Mouse (Mus musculus) spleen, adult 2 months (tissue): Measurements from ENCODE around the gene Adora3.

Experiments
- CTCF ChIP-seq: fragments of 200-500 bp; IDR thresholded peaks from 2 replicates; pipeline ENCODE4 v1.5.1; 2011; ENCODE audit warnings: mild to moderate bottlenecking, inconsistent platforms; ENCODE audit not compliant: insufficient read depth, insufficient read length, insufficient replicate concordance; ENCODE audit errors: extremely low read depth
- POLR2A ChIP-seq: fragments of 200-500 bp; IDR thresholded peaks from 2 replicates; pipeline ENCODE4 v1.6.1; 2011; ENCODE audit warnings: low read depth, low read length, inconsistent platforms

DNA sequence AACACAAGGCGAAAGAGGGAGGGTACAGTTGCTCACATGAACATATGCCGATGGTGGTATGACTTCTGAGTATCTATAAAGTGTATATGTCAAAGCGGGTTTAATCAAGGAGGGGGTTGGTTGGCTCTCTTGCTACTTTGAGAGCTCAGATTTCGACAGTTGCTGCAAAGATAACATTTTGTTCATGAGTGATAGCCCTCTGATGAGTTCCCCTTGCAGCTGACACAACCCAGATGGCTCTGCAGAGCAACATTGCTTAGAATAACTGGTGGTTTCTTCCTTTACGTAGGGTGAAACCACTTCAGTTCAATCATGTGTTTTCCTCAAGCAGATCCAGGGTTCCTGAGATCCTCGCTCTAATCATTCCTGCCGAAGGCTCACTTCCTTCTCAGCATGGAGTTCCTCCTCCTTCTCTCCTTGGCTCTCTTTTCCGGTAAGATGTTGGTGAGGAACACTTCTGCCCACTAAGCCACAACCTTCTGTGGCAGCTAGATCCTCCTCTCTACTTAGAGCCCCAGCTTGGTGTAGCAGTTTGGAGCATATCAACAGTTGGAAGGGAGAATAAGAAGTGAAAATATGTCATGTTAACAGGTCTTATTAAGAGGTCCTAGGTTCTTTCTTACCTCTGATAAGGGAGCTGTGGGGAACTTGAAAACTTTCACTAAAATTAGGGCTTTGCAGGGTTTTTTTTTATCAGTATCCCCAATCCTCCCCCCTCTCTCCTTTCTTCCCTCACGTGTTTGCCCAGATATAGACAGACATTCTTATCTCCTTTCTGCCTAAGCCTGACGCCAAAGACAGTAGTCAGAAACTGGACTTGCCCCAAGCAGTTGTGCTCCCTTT is 43.4 kb downstream of the Adora3 start:
- TF ChIP-seq CTCF: no peak
- TF ChIP-seq POLR2A: no peak
